Mouse (Mus musculus) lung, adult 2 months (tissue): ENCODE data around the gene Cldn13.

Experiments
- CTCF ChIP-seq: fragments of 200-500 bp; IDR thresholded peaks from 2 replicates; pipeline ENCODE4 v1.5.1; 2011; ENCODE audit warnings: mild to moderate bottlenecking, low read length, control low read depth; ENCODE audit not compliant: insufficient read depth
- POLR2A ChIP-seq: fragments of 200-500 bp; IDR thresholded peaks from 2 replicates; pipeline ENCODE4 v1.6.1; 2011; ENCODE audit warnings: low read depth, mild to moderate bottlenecking, control low read depth, low read length, borderline replicate concordance; ENCODE audit errors: extremely low read depth

GRCm38 (mm10) chr5:134960430-134960829, 45.1 kb upstream of the Cldn13 start:
- TF ChIP-seq POLR2A: no peak
- no peak for TF ChIP-seq CTCF
